Mouse (Mus musculus): ENCODE measurements at regions not wholly inside any gene's neighbourhood (a gene's known extent, or its start where the extent isn't known, plus 50 kb on each side); places are given as distances from the start of the nearest gene placed in this dataset.

DNA sequence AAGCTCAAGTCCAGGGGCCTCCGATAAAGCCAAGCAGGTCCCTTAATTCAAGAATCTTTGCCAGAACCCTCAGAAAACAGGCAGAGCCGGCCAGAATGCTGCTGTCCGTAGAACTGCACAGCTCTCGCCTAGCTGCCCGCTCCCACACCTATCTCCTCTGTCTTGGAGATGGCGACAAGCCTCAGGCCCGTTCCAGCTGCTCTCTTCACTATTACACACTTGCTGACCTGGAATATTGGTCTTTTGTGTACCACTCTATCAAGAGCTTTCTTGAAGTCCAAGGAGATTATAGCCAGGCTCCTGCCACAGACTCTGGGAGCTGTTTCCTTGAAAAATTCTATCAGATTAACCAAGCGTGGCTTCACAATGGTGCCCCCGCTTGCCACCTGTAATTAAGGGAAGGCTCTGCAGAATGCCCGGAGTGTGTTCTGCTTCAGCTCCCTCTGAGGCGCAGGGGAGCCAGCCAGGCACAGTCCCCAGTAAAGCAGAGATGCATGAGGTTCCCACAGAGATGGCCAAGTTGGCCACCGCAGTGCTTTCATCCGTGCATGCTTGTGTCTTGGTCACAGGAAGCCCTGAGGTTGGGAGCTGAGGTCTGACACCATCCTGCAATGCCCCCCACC, 496.8 kb downstream of the Cdh26 start:
- DNase-seq (ENCODE audit: low spot score in 2 of 2), result no peak

DNA sequence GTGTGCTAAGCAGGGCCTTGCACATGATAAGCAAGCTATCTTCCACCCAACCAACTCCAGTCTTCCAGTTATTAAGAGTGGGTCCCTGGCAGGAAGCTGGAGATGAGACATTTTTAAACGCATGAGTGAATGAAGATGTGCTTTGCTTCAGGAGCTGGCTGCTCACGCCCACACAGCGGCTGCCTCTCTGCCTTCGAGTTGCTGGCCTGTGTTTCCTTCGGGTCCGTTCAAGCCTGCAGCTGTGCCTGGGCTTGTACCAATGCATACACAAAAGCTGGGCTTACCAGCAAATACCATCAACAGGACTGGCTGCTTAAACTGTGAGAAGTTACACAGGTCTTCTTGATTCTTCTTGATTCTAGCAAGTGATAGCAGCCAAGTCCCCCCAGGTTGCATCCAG, 498.7 kb downstream of the Cdh26 start:
- DNase-seq (ENCODE audit: low spot score in 2 of 2), result no peak

DNA sequence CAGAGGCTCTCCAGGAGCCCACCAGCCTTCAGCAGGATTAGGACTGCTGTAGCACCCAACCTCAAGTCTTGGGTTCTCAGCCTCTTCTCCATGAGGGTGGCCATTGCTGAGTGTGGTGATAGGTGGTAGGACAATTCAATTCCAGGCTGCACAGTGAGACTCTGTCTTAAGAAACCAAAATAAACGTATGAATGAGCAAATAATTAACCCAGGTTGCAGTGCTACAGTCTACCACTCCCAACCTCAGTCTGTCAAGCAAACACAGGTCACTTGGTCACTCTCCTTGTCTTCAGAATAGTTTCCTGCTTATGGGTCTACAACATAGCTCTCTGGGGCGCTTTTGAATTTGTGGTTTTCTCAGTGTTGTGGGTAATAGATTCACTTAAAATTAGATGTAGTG, 499.8 kb downstream of the Cdh26 start:
- no peak for DNase-seq (ENCODE audit: low spot score in 2 of 2)

DNA sequence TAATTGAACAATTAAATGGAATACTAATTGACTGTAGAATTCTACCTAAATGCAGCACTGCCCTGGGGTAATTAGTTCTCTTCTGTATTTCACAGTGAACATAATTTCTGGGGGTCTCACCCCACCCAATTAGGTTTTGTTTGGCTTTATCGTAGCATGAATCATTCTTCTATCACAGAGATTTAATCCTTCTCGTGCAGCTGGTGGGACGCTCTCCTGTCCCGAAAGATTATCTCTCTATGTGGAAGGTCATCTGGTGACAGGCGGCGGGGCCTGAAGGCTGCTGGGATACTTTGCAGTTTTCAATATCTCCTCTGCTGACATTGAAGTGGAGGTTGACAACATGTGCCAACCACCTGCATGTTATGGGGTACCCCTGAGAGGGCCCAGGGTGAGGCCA, 493.8 kb upstream of the Cdh4 start:
- no peak for DNase-seq (ENCODE audit: low spot score in 2 of 2)

DNA sequence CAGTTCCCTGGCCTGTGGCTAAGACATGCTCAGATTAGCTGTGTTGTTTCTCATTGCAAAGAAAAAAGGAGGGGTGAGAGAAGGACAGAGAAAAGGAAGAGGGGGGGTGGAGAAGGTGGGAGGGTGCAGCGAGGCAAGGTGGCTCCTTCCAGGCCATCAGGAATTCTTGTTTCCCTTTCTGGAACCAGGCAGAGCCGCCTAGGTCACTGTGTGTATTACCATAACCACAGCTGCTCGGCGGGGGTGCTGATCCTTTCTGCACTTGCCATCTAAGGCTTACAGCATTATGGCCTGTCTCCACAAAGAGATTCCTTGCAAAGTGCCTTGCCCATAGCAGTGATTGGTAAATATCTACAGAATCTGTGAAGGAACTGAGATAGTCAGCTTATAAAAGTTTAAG, 493.1 kb upstream of the Cdh4 start:
- DNase-seq (ENCODE audit: low spot score in 2 of 2), result no peak

DNA sequence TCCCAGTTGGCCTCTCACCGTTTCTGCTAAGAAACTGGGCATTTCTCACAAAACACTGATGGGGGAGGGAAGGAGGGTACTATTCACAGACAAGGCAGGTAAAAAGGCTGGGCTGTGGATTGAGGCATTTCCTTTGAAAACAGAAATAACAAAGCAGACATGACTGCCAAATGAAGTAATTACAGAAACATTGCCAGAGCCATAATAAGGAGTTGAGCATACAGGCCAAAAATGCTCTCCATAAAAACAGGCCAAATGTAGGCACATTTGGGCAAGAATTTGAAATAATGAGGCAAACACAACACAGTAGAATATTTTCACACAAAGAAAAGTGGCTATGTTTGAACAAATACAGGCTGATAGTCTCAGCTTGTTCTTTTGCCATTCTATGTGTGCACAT, 491.9 kb upstream of the Cdh4 start:
- no peak for DNase-seq (ENCODE audit: low spot score in 2 of 2)

DNA sequence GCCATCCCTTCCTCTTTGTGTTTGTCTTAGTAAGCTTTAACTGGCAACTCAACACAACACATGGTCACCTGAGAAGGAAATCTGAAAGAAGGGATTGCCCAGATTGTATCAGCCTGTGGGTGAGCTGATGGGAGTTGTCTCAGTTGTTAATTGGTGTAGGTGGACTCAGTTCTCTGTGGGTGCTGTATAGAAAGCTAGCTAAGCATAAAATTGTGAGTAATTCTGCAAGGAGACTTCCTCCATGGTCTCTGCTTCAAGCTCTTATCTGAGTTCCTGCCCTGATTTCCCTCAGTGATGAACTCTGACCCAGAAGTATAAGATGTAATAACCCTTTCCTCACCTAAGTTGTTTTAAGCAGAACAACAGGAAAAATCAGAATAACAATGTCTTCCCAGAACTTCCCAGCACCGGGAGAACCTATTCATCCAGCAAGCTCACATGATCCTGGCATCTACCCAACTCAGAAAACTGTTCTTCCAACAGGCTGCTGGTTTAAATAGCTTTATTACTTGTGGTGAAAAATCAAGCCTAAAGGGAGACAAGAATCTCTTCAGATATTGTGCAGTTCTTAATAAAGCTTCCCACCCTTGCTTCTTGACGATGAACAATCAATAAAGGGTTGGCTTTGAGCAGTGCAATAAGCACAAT, 487.7 kb upstream of the Cdh4 start:
- DNase-seq (ENCODE audit: low spot score in 2 of 2), result no peak

DNA sequence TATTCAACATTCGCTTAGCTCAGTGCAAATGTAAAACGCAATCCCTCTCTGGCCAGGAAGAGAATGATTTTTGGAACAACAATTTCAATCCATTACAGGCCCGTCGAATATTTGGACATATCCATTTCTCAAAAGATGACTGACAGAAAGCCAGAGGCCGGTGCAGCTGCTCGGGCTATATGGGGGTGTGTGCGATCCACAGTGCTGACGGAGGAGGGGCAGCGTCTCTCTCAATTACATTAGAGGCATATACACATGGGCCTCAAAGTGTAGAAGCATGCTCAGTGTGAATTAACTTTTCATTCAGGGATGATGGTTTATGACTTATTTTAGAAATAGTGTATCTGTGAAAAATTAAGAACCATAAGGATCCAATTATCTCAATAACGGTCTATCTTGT, 483.4 kb upstream of the Cdh4 start:
- no peak for DNase-seq (ENCODE audit: low spot score in 2 of 2)

DNA sequence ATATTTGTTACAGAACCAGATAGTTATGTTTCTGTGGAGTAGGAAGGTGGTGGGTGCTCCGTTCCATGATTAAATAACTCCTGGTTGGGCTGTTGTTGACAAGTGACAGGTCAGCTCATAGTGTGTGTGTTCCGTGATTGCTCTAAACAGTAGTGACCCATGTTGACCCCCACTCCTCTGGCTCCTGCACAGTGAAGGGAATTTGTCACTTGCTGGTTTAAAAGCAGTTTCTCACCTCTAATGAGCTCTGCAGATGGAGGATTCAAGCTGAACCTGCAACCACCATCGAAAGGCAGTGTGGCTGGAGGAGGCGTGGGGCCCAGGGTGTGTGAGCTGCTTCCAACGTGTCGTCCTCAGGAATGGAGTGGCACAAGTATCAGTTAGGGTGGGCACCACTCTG, 482.6 kb upstream of the Cdh4 start:
- no peak for DNase-seq (ENCODE audit: low spot score in 2 of 2)

DNA sequence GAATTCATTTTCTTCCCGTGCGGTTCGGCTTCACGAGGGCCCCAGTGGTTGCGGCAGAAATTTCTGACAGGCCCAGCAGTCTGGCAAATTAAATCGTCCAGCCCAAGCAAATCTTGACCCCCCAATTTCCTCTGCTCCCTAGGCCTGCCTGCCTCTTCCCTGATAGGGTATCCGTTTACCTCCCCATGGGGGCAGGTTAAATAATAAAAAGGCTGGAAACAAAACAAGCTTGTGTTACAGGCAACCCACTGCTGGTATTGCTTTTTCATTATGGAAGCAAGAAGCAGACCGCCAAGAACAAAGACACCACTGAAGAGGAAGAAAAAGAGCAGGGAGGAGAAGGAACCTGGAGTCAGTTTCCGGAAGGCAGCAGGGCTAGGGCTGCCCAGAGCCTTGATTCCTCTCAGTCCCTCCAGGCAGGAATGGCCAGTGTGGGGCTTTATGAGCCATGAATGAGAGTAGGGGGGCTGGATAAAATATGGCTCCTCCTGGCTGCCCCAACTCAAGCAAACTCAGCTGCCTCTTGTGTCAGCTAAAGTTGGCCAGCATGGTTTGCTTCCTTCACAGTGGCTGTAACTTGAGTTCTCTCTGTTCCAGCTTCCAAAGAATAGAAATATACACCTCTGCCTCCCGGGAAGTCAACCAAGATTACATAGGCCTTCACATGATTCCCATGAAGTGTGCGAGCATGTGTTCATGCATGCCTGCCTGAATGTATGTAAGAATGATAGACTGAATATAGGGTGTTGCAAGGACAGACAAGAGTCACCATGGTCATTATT, 474.5 kb upstream of the Cdh4 start:
- no peak for DNase-seq (ENCODE audit: low spot score in 2 of 2)

DNA sequence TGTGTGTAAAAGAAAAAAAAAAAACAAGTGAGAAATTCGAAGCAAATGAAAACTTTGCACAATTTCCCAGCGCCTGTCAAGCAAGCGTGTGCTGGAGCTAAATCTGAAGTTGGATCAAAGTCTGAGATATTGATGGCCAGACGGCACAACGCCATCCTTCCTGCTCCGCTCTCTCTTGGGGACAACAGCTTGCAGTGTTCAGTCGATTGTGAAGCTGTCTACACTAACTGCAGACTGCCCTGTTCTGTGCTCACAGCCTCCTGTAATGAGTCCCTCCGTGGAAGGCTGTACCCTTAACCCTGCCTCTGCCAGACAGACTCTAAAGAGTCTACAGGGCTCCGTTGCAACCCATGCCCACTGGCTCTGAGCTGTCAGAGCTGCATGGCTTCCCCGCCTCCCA, 472.5 kb upstream of the Cdh4 start:
- DNase-seq (ENCODE audit: low spot score in 2 of 2), result no peak

DNA sequence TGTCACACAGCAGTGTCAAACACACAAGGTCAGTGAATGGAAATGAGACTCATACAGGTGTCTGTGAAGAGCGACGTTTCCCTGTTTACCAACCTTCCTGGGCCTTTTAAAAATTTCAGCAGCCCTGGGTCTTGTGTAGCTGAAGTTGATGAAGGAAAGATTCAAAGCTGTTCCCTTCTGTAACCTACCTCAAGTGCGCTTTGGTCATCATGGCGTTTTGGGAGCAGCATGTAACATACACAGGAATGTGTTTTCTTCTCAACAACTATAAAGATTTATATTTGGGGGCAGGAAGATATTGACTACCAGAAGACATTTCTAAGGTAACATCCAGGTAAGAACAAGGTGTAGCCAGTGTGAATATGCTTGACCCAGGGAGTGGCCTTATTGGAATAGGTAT, 466.9 kb upstream of the Cdh4 start:
- no peak for DNase-seq (ENCODE audit: low spot score in 2 of 2)

DNA sequence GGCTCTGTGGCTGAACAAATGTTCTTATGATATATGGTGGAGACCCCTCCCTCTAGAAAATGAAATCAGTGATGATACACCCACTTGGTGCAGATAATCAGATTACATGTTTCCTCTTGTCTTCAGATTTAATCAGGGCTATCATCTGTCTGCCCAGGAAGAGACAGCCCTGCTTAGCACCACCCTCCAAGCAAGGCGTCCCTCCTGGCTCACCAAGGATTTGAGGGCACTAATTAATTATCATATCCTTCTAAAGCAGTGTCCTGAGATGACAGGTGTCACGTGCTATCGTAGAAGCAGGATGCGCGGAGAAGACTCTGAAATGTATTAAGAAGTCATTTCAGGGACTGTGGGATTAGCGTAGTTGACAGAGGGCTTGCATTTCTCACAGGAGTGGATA, 466.2 kb upstream of the Cdh4 start:
- no peak for DNase-seq (ENCODE audit: low spot score in 2 of 2)

DNA sequence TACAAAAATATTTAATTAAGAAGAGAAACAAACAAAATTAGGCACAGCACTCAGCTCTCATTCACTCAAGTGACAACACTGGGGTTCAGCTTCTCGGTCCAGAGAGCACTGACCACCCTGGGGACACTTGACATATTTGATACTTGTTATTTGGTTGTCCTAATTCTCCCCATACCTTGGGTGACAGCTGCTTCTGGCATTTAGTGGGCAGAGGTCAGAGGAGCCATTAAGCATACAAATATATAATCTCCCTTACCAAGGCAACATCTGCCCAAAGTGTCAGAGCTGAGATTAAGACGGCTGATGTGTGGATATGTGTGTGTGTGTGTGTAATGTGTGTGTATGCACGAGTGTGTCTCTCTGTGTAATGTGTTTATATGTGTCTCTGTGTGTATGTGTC, 465.7 kb upstream of the Cdh4 start:
- no peak for DNase-seq (ENCODE audit: low spot score in 2 of 2)

DNA sequence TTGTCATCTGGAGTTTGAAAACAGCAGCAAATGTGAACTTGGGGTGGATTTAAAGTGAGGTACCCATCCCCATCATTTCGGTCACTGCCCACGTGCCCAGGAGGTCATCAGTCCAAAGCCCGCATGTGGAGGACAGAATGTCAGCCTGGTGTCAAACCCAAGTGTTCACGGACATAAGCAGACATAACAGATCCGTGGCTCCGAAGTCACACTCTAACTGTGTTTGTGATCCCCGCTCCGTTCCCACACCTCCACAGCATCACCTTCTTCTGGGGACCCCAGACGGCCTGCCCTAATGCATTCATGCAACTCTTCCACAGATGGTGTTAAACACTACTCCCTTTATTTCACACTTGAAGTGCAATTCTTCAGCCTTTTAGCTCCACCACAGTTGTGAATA, 462.8 kb upstream of the Cdh4 start:
- no peak for DNase-seq (ENCODE audit: low spot score in 2 of 2)

DNA sequence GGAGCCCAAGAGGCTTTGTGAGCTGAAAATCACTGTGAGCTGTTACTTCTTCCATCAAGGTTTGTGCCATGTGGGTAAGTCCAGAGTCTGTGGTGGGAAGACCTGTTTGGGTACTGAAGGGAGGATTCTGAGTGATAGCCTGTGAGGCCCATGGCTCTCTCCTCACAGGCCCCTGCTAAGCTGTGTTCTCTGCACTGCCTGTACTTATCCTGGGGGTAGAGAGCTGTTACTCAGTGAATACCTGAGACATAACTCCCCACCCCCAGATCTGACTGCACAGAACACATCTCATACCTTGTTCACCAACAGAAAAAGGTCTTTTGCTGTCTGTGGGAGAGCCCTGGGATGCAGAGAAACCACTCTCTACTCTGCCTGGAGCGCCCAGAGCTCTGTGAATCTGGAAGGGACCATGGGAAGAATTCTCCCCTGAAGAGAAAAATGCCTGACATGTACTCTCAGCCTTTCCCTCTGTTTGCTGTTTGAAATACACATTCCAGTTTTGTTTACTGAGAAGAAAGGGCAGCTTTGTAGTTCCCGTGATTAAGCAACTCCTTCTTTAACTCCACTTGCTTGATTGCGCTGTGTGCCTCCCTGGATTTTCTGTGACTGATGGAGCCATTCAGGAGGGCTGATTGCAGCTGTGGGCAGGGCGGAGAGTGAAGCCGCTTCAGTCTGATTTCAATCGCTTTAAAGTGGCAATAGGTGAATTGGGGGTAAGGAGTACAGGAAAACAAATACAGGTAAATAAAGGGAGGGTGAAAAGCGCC, 460.3 kb upstream of the Cdh4 start:
- no peak for DNase-seq (ENCODE audit: low spot score in 2 of 2)

DNA sequence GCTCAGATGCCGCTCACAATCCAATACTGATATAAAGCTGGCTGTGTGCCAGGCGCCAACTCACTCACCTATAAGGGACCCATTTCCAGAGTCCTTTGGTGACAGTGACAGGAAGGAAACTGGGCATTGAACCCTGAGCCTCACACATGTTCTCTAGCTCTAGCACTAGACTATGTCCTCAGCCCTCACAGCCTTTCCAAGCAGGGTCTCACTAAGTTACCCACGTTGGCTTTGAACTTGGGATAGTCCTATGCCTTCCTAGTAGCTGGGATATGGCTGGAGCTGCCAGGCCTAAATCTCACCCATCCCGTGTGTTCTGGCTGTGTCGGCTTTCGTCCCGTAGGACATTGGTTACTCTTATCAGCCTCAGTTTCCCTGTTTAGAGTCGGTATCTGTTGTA, 458.4 kb upstream of the Cdh4 start:
- DNase-seq (ENCODE audit: low spot score in 2 of 2), result no peak

DNA sequence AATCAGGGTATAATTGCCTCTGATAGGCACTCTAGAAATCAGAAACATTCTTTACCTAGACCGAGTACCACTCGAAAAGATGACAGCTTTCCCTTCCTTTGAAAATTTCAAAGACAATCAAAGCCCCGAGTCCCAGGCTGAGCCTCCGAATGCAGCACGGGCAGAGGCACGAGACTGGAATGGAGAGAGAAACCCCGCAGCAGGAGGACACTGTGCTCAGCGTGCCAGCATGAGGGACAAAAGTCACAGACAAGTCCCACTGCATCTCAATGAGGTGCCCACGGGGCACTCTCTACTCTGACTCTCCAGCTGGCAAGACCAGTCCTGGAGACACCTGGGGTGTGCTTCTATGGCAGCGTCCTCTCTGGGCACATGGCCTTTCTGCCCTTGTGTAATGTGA, 454.3 kb upstream of the Cdh4 start:
- no peak for DNase-seq (ENCODE audit: low spot score in 2 of 2)

DNA sequence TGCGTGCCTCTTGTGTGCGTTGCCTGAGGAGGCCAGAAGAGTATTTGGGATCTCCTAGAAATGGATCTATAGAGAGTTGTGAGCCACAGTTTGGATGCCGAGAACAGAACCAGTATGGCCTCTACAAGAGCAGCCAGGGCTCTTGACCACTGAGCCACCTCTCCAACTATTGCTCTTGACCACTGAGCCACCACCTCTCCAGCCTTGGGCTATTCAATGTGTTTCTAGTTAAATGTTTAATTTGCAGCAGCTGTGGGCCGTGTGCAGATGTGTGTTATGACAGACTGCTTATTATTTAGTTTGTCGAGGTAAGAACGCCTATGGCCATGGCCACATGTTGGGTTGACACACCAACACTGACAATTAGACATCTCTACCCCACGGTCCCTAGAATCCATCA, 452.9 kb upstream of the Cdh4 start:
- no peak for DNase-seq (ENCODE audit: low spot score in 2 of 2)

DNA sequence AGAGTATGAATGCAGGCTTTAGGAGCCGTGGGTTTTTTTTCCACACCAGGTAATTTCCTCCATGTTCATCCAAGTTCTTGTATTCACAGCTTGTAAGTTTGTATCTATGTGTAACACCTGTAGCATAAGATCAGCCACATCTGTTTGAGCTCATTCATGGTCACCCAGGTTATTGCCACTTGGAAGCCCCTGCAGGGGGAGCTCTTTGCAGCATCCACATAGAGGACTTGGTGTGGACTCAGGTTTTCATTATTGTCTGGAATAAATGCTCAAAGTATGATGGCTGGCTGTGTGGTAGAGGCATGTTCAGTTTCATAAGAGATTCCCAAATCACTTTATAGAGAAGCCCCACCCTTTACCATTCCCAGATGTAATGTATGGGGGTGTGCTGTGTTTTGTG, 452.4 kb upstream of the Cdh4 start:
- DNase-seq (ENCODE audit: low spot score in 2 of 2), result no peak

DNA sequence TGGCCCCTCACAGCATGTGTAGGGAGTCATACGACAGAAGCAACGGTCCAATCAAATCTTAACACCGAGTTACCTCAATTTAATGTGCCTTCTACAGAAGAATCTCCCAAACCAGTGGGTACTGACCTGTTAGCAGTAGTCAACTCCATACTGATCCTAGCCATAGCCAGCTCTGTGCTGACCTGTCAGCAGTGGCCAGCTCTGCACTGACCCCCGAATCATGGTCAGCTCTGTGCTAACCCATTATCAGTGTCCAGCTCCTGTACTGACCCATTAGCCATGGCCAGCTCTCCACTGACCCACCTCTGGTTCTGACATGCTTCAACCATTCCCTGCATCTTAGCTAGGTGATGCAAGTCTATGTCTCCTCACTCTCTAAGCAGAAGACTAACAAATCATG, 451.3 kb upstream of the Cdh4 start:
- DNase-seq (ENCODE audit: low spot score in 2 of 2), result no peak

DNA sequence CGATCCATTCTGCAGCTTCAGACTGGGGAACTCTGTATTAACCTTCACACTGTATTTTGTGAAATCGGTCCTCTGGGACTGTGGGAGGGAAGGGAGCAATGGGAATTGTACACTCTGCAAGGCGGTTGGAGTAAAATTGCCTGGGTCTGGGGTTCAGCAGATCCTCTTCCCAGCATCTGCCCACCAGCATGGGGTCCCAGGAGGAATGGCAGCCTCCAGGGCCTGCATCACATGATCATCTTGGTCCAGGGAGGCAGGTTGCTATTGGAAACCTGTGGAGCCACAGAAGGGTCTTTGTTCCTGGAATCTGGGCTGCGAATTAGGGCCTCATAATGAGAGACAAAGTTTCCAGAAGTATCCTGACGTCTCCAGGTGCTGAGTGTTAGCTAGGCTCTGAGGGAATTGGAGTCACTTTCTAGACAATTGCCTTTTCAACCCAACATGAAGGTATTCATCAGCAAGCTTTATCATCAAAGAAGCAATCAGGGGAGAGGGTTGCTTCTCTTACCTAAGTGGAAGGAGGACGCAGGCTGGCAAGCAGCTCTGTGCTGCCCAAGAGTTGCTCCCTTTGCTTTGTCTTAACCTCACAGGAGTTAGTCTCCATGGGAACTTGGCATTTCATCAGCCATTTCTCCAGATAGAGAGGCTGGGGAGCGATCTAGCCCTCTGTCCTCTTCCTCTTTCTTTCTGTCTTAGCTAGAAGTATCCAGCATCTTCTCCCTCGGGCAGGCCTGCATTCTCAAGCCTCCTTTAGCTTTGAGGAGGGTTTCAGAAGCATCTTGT, 449.7 kb upstream of the Cdh4 start:
- DNase-seq (ENCODE audit: low spot score in 2 of 2), result no peak
